In genomic region chr7:134607886-134608285, GRCm38 (mm10) we compare ENCODE assay signal across 25 mouse cellular contexts.
DNase-seq lines count a peak whose midpoint lies in the region; TF ChIP-seq lines count a peak whose summit lies in the region.
"Had no signal": no experiment of that assay in that cellular context is flagged by ENCODE, and none has a peak within 500 bp of the region (broad histone marks: within the 10 kb centered on the region; RNA-seq: fewer than 3 reads in every experiment).

No protein-coding gene starts in this region.

- H3K4me3 ChIP-seq in kidney, adult 2 months (ENCODE audit: insufficient read depth, low read depth, low read length), result no peak overlapping the region
- H3K4me3 ChIP-seq: forebrain, embryonic 13.5 days; hindbrain, embryonic 12.5 days; intestine, embryonic 15.5 days; limb, embryonic 13.5 days; megakaryocyte, embryonic 14.5 days; midbrain, embryonic 12.5 days; stomach, embryonic 15.5 days had no signal

- no peak for TF ChIP-seq CTCF in kidney, adult 2 months (conservative IDR thresholded peaks at IDR 0.05; ENCODE audit: insufficient read depth, insufficient read length, low read depth, low read length)

- DNase-seq in heart, adult 11 months, result peak; percentile 75
- DNase-seq in heart, postnatal 25 days (ENCODE audit: low spot score), result no peak
- peak; percentile 3 for DNase-seq in kidney, adult 2 months
- no peak for DNase-seq in kidney, postnatal 10 days
- peak; percentile 9 to 24 for DNase-seq in heart, postnatal 36 days
- DNase-seq in testis, postnatal 14 days (ENCODE audit: low spot score), result peak; percentile 48
- DNase-seq in c-Kit-positive CD71-positive TER-119-positive erythroid progenitor cells, embryonic 14.5 days (ENCODE audit: low spot score), result no peak
- DNase-seq: adrenal gland, postnatal 14 days; cerebellum, adult 11-12 months; cerebellum, adult 9-11 months; gastrocnemius, postnatal 14 days; kidney, adult 8-10 months; kidney, postnatal 14 days; lung, postnatal 4 days; right cerebral cortex, postnatal 25 days; thymus, adult 2 months; thymus, postnatal 36 days had no signal

- H3K27ac ChIP-seq in kidney, adult 2 months (ENCODE audit: insufficient read depth, low read depth, low read length), result peak overlapping the region; percentile 47; the same call in 1 of the 2 replicates
- H3K27ac ChIP-seq: forebrain, embryonic 13.5 days; hindbrain, embryonic 12.5 days; hindbrain, postnatal 0 days; intestine, embryonic 15.5 days; limb, embryonic 13.5 days; midbrain, embryonic 12.5 days; stomach, embryonic 15.5 days had no signal

- intact Hi-C loops in heart, postnatal 25 days (cut with DNase I), result no loop called here
- intact Hi-C loops in heart, postnatal 36 days (cut with DNase I), result no loop called here

- H3K4me1 ChIP-seq in kidney, adult 2 months (ENCODE audit: control insufficient read depth, insufficient read depth, low read length), result peaks cover 23% of the 10 kb centered on the region; the same call in 1 of the 2 replicates
- H3K4me1 ChIP-seq: intestine, embryonic 15.5 days; midbrain, embryonic 12.5 days had no signal

- H3K27me3 ChIP-seq in kidney, adult 2 months (replicated peaks; ENCODE audit: control insufficient read depth, insufficient read depth, low read length), result no peaks in the 10 kb centered on the region
- H3K27me3 ChIP-seq: forebrain, embryonic 13.5 days; hindbrain, embryonic 12.5 days; intestine, embryonic 15.5 days; midbrain, embryonic 12.5 days; stomach, embryonic 15.5 days had no signal

- WGBS in kidney, adult 2 months, result 46% methylated on average over 3 of the region's 3 CpGs

- H3K36me3 ChIP-seq in kidney, adult 2 months (ENCODE audit: control insufficient read depth, insufficient read depth, low read length), result no peaks in the 10 kb centered on the region
- H3K36me3 ChIP-seq: hindbrain, embryonic 12.5 days; intestine, embryonic 15.5 days; limb, embryonic 13.5 days; midbrain, embryonic 12.5 days; stomach, embryonic 15.5 days had no signal

- TF ChIP-seq POLR2A in kidney, adult 2 months (IDR thresholded peaks at IDR 0.05; ENCODE audit: low read depth, low read length), result no peak

Comparison
In these comparisons a context has a peak if more than half of its experiments do, and no peak if none do; other contexts are left out.
1. DNase-seq: peak in heart, adult 11 months (single experiment), kidney, adult 2 months (single experiment), heart, postnatal 36 days (2 of 2) and testis, postnatal 14 days (single experiment); none in heart, postnatal 25 days (single experiment), kidney, postnatal 10 days (single experiment) and c-Kit-positive CD71-positive TER-119-positive erythroid progenitor cells, embryonic 14.5 days (single experiment).